ENCODE assay signal across 9 mouse cellular contexts in the genomic region with DNA sequence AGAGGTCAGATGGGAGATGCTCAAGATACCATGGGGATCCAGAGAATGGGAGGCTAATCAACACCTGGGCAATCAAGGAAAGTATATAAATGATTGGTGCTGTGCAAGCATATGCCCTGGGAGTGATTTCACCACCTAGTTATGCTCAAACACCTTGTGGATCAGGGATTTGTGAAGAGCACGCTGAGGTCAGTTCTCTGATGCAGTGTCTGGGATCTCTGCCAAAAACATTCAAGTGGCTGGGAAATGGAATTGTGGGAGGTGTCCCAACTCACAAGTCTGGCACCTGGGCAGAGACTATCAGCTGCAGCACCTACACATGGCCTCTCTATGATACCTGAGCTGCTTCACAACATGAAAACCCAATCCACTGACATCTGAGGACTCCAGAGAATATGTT.
A peak's percentile ranks its signal among the peaks of the same experiment; 100 is the strongest.
DNase-seq lines count a peak whose midpoint lies in the region; ATAC-seq and TF ChIP-seq lines count a peak whose summit lies in the region.
"Had no signal": no experiment of that assay in that cellular context is flagged by ENCODE, and none has a peak within 500 bp of the region (broad histone marks: within the 10 kb centered on the region; RNA-seq: fewer than 3 reads in every experiment).

No protein-coding gene starts in this region.

- WGBS in embryonic facial prominence, embryonic 12.5 days: 74% methylated on average over 1 of the region's 1 CpGs
- 80% methylated on average over 1 of the region's 1 CpGs for WGBS in embryonic facial prominence, embryonic 10.5 days
- WGBS in heart, embryonic 13.5 days: 19% methylated on average over 1 of the region's 1 CpGs
- WGBS in limb, embryonic 14.5 days: 31% methylated on average over 1 of the region's 1 CpGs
- 78% methylated on average over 1 of the region's 1 CpGs for WGBS in midbrain, embryonic 10.5 days

- peak; percentile 47; the same call in 1 of the 2 replicates for ATAC-seq in embryonic facial prominence, embryonic 12.5 days (ENCODE audit: insufficient number of reproducible peaks, insufficient read depth, low FRiP score, low TSS enrichment)
- ATAC-seq in heart, embryonic 13.5 days (ENCODE audit: extremely low read depth, insufficient number of reproducible peaks, low FRiP score, low TSS enrichment): peak; percentile 46; the same call in 1 of the 2 replicates
- no peak for ATAC-seq in limb, embryonic 14.5 days (ENCODE audit: low FRiP score, low read depth)

- no peak overlapping the region for H3K4me2 ChIP-seq in embryonic facial prominence, embryonic 12.5 days (replicated peaks)
- H3K4me2 ChIP-seq in heart, embryonic 13.5 days: no peak overlapping the region; the same call in 1 of the 2 replicates
- H3K4me2 ChIP-seq in limb, embryonic 14.5 days (replicated peaks; ENCODE audit: low read depth, low read length, severe bottlenecking): no peak overlapping the region

- H3K9ac ChIP-seq in embryonic facial prominence, embryonic 12.5 days: no peak overlapping the region
- no peak overlapping the region for H3K9ac ChIP-seq in heart, embryonic 13.5 days
- no peak overlapping the region for H3K9ac ChIP-seq in limb, embryonic 14.5 days (ENCODE audit: low read depth, low read length, severe bottlenecking)

- H3K27me3 ChIP-seq in embryonic facial prominence, embryonic 12.5 days: no peaks in the 10 kb centered on the region
- no peaks in the 10 kb centered on the region for H3K27me3 ChIP-seq in embryonic facial prominence, embryonic 10.5 days (replicated peaks; ENCODE audit: low read depth, poor library complexity, severe bottlenecking)
- no peaks in the 10 kb centered on the region for H3K27me3 ChIP-seq in heart, embryonic 13.5 days (replicated peaks)
- H3K27me3 ChIP-seq in limb, embryonic 14.5 days (ENCODE audit: control insufficient read depth, insufficient read depth, low read length): no peaks in the 10 kb centered on the region
- no peaks in the 10 kb centered on the region for H3K27me3 ChIP-seq in midbrain, embryonic 10.5 days (ENCODE audit: low read depth, poor library complexity, severe bottlenecking)
- H3K27me3 ChIP-seq: megakaryocyte, embryonic 14.5 days had no signal

- TF ChIP-seq POLR2A in limb, embryonic 14.5 days (IDR thresholded peaks at IDR 0.05; ENCODE audit: borderline replicate concordance, extremely low read depth, insufficient read depth, insufficient read length): no peak

- no peak for DNase-seq in embryonic facial prominence, embryonic 10.5 days (ENCODE audit: low spot score)
- DNase-seq in adipocyte (ENCODE audit: low spot score): peak; percentile 22
- peak; percentile 55 for DNase-seq in limb, embryonic 14.5 days (ENCODE audit: low spot score)
- no peak for DNase-seq in left cerebral cortex, adult 9 months (ENCODE audit: low spot score in 2 of 2)
- no peak for DNase-seq in left cerebral cortex, adult 11 months (ENCODE audit: low spot score)
- no peak for DNase-seq in midbrain, embryonic 10.5 days (ENCODE audit: low spot score)

- H3K36me3 ChIP-seq in embryonic facial prominence, embryonic 12.5 days: no peaks in the 10 kb centered on the region
- no peaks in the 10 kb centered on the region for H3K36me3 ChIP-seq in embryonic facial prominence, embryonic 10.5 days (replicated peaks)
- no peaks in the 10 kb centered on the region for H3K36me3 ChIP-seq in heart, embryonic 13.5 days
- H3K36me3 ChIP-seq in limb, embryonic 14.5 days (ENCODE audit: control insufficient read depth, insufficient read depth, low read length): no peaks in the 10 kb centered on the region
- no peaks in the 10 kb centered on the region for H3K36me3 ChIP-seq in midbrain, embryonic 10.5 days

- no peaks in the 10 kb centered on the region for H3K4me1 ChIP-seq in embryonic facial prominence, embryonic 12.5 days
- H3K4me1 ChIP-seq in embryonic facial prominence, embryonic 10.5 days: no peaks in the 10 kb centered on the region; the same call in 1 of the 2 replicates
- peaks cover 17% of the 10 kb centered on the region for H3K4me1 ChIP-seq in heart, embryonic 13.5 days
- H3K4me1 ChIP-seq in limb, embryonic 14.5 days (ENCODE audit: control insufficient read depth, insufficient read depth, low read length): peaks cover 5% of the 10 kb centered on the region; the same call in 1 of the 2 replicates
- H3K4me1 ChIP-seq in midbrain, embryonic 10.5 days: no peaks in the 10 kb centered on the region
- H3K4me1 ChIP-seq: megakaryocyte, embryonic 14.5 days had no signal

- H3K27ac ChIP-seq in embryonic facial prominence, embryonic 12.5 days: no peak overlapping the region
- H3K27ac ChIP-seq in embryonic facial prominence, embryonic 10.5 days (replicated peaks): no peak overlapping the region
- H3K27ac ChIP-seq in heart, embryonic 13.5 days (replicated peaks): peak overlapping the region; percentile 67
- no peak overlapping the region for H3K27ac ChIP-seq in limb, embryonic 14.5 days (replicated peaks; ENCODE audit: low read depth, low read length)
- H3K27ac ChIP-seq in midbrain, embryonic 10.5 days (replicated peaks): no peak overlapping the region

- no peaks in the 10 kb centered on the region for H3K9me3 ChIP-seq in embryonic facial prominence, embryonic 12.5 days
- H3K9me3 ChIP-seq in embryonic facial prominence, embryonic 10.5 days: no peaks in the 10 kb centered on the region
- H3K9me3 ChIP-seq in heart, embryonic 13.5 days: no peaks in the 10 kb centered on the region
- no peaks in the 10 kb centered on the region for H3K9me3 ChIP-seq in limb, embryonic 14.5 days (ENCODE audit: control insufficient read depth, low read length)
- H3K9me3 ChIP-seq in midbrain, embryonic 10.5 days (replicated peaks): no peaks in the 10 kb centered on the region
- H3K9me3 ChIP-seq: megakaryocyte, embryonic 14.5 days had no signal

- no peak overlapping the region for H3K4me3 ChIP-seq in embryonic facial prominence, embryonic 12.5 days
- H3K4me3 ChIP-seq in embryonic facial prominence, embryonic 10.5 days: no peak overlapping the region
- no peak overlapping the region for H3K4me3 ChIP-seq in heart, embryonic 13.5 days
- no peak overlapping the region for H3K4me3 ChIP-seq in limb, embryonic 14.5 days (replicated peaks; ENCODE audit: low read length)
- no peak overlapping the region for H3K4me3 ChIP-seq in midbrain, embryonic 10.5 days
- H3K4me3 ChIP-seq: megakaryocyte, embryonic 14.5 days had no signal

Comparison
In these comparisons a context has a peak if more than half of its experiments do, and no peak if none do; other contexts are left out.
1. DNase-seq: peak in adipocyte (single experiment) and limb, embryonic 14.5 days (single experiment); none in embryonic facial prominence, embryonic 10.5 days (single experiment), left cerebral cortex, adult 9 months (0 of 2), left cerebral cortex, adult 11 months (single experiment) and midbrain, embryonic 10.5 days (single experiment).